In genomic region chr6:143479239-143479638, GRCm38 (mm10) we compare ENCODE assay signal across 30 mouse cellular contexts.
DNase-seq lines count a peak whose midpoint lies in the region; ATAC-seq lines count a peak whose summit lies in the region.
"Had no signal": no experiment of that assay in that cellular context is flagged by ENCODE, and none has a peak within 500 bp of the region (broad histone marks: within the 10 kb centered on the region; RNA-seq: fewer than 3 reads in every experiment).

No protein-coding gene starts in this region.

- no peak overlapping the region for H3K4me3 ChIP-seq in lung, embryonic 16.5 days (ENCODE audit: low read length)
- H3K4me3 ChIP-seq in liver, embryonic 11.5 days (ENCODE audit: low read depth, low read length), result no peak overlapping the region
- H3K4me3 ChIP-seq: embryonic facial prominence, embryonic 10.5 days; embryonic facial prominence, embryonic 15.5 days; forebrain, embryonic 12.5 days; hindbrain, embryonic 12.5 days; intestine, embryonic 15.5 days; layer of hippocampus, adult 2 months; limb, embryonic 13.5 days; liver, embryonic 12.5 days; neural tube, embryonic 12.5 days had no signal

- no peak for DNase-seq in lung, postnatal 36 days
- DNase-seq in neural tube, embryonic 10.5 days (ENCODE audit: extremely low spot score, low spot score), result no peak
- no peak for DNase-seq in liver, embryonic 11.5 days (ENCODE audit: low spot score)
- no peak for DNase-seq in ovary, postnatal 36 days (ENCODE audit: low spot score)
- DNase-seq: adrenal gland, postnatal 25 days; cerebellum, adult 11-12 months; cerebellum, postnatal 14 days; gastrocnemius, postnatal 10 days; heart, postnatal 36 days; kidney, adult 2 months; kidney, postnatal 36 days; midbrain, embryonic 14.5 days; right cerebral cortex, postnatal 4 days; thymus, adult 2 months; thymus, postnatal 36 days had no signal

- H3K36me3 ChIP-seq in lung, embryonic 16.5 days (ENCODE audit: control insufficient read depth, insufficient read depth, low read length), result no peaks in the 10 kb centered on the region
- H3K36me3 ChIP-seq in liver, embryonic 11.5 days (ENCODE audit: control insufficient read depth, insufficient read depth, low read length), result no peaks in the 10 kb centered on the region
- H3K36me3 ChIP-seq: embryonic facial prominence, embryonic 10.5 days; embryonic facial prominence, embryonic 15.5 days; forebrain, embryonic 12.5 days; hindbrain, embryonic 12.5 days; intestine, embryonic 15.5 days; limb, embryonic 13.5 days; liver, embryonic 12.5 days; neural tube, embryonic 12.5 days had no signal

- WGBS in lung, embryonic 16.5 days, result 24% methylated on average over 7 of the region's 7 CpGs
- WGBS in liver, embryonic 11.5 days, result 36% methylated on average over 7 of the region's 7 CpGs

- no peaks in the 10 kb centered on the region for H3K9me3 ChIP-seq in lung, embryonic 16.5 days (ENCODE audit: control insufficient read depth, low read length)
- H3K9me3 ChIP-seq in liver, embryonic 11.5 days (ENCODE audit: control insufficient read depth, low read length), result no peaks in the 10 kb centered on the region
- H3K9me3 ChIP-seq: embryonic facial prominence, embryonic 10.5 days; embryonic facial prominence, embryonic 15.5 days; hindbrain, embryonic 12.5 days; intestine, embryonic 15.5 days; limb, embryonic 13.5 days; neural tube, embryonic 12.5 days had no signal

- no peak for ATAC-seq in lung, embryonic 16.5 days (ENCODE audit: low read depth)
- peak; percentile 34 for ATAC-seq in CD4-positive, CD25-positive, alpha-beta regulatory T cell, adult 4 months
- ATAC-seq in megakaryocyte, adult 5-6 weeks (ENCODE audit: poor library complexity, severe bottlenecking), result peak; percentile 79
- ATAC-seq in liver, embryonic 11.5 days (replicated peaks; ENCODE audit: low FRiP score), result no peak
- ATAC-seq: hindbrain, postnatal 0 days had no signal

- no peaks in the 10 kb centered on the region for H3K27me3 ChIP-seq in lung, embryonic 16.5 days (ENCODE audit: control insufficient read depth, insufficient read depth, low read depth, low read length)
- no peaks in the 10 kb centered on the region for H3K27me3 ChIP-seq in liver, embryonic 11.5 days (replicated peaks; ENCODE audit: control insufficient read depth, insufficient read depth, low read length)
- H3K27me3 ChIP-seq: embryonic facial prominence, embryonic 15.5 days; forebrain, embryonic 12.5 days; hindbrain, embryonic 12.5 days; intestine, embryonic 15.5 days; limb, embryonic 13.5 days; liver, embryonic 12.5 days; neural tube, embryonic 12.5 days had no signal

- no peak overlapping the region for H3K9ac ChIP-seq in lung, embryonic 16.5 days (ENCODE audit: low read length)
- H3K9ac ChIP-seq in liver, embryonic 11.5 days (ENCODE audit: low read depth, low read length), result no peak overlapping the region
- H3K9ac ChIP-seq: embryonic facial prominence, embryonic 15.5 days; forebrain, embryonic 12.5 days; hindbrain, embryonic 12.5 days; intestine, embryonic 15.5 days; limb, embryonic 13.5 days; liver, embryonic 12.5 days; liver, postnatal 0 days; neural tube, embryonic 12.5 days had no signal

- H3K27ac ChIP-seq in lung, embryonic 16.5 days (ENCODE audit: low read length), result peak overlapping the region; percentile 46
- H3K27ac ChIP-seq in liver, embryonic 11.5 days (ENCODE audit: low read depth, low read length), result no peak overlapping the region
- H3K27ac ChIP-seq: embryonic facial prominence, embryonic 10.5 days; embryonic facial prominence, embryonic 15.5 days; forebrain, embryonic 12.5 days; hindbrain, embryonic 12.5 days; hindbrain, postnatal 0 days; intestine, embryonic 15.5 days; layer of hippocampus, adult 2 months; limb, embryonic 13.5 days; liver, embryonic 12.5 days; neural tube, embryonic 12.5 days had no signal

- H3K4me1 ChIP-seq in lung, embryonic 16.5 days (replicated peaks; ENCODE audit: control insufficient read depth, insufficient read depth, low read length), result peaks cover 7% of the 10 kb centered on the region; the same call in 1 of the 2 replicates
- H3K4me1 ChIP-seq in liver, embryonic 11.5 days (replicated peaks; ENCODE audit: control insufficient read depth, insufficient read depth, low read length), result no peaks in the 10 kb centered on the region
- H3K4me1 ChIP-seq: embryonic facial prominence, embryonic 10.5 days; embryonic facial prominence, embryonic 15.5 days; forebrain, embryonic 12.5 days; hindbrain, embryonic 12.5 days; intestine, embryonic 15.5 days; liver, embryonic 12.5 days; neural tube, embryonic 12.5 days had no signal

- H3K4me2 ChIP-seq in lung, embryonic 16.5 days (ENCODE audit: low read depth, low read length), result no peak overlapping the region
- no peak overlapping the region for H3K4me2 ChIP-seq in liver, embryonic 11.5 days
- H3K4me2 ChIP-seq: embryonic facial prominence, embryonic 15.5 days; forebrain, embryonic 12.5 days; heart, embryonic 11.5 days; hindbrain, embryonic 12.5 days; intestine, embryonic 15.5 days; limb, embryonic 13.5 days; liver, embryonic 12.5 days; neural tube, embryonic 12.5 days had no signal

Comparison
In these comparisons a context has a peak if more than half of its experiments do, and no peak if none do; other contexts are left out.
1. ATAC-seq: peak in CD4-positive, CD25-positive, alpha-beta regulatory T cell, adult 4 months (single experiment) and megakaryocyte, adult 5-6 weeks (single experiment); none in lung, embryonic 16.5 days (single experiment) and liver, embryonic 11.5 days (single experiment).